Mouse (Mus musculus) spleen, adult 12 weeks (tissue): Measurements from ENCODE around the gene Mrpl14.

ENCODE experiments used
- DNase-seq: peaks from one replicate; pipeline ENCODE4 v3.0.0; 2022; ENCODE audit warnings: low spot score

The Mrpl14 gene

GRCm38 (mm10) chr17:45726249-45726648 is 40.1 kb downstream of the Mrpl14 start:
- no peak for DNase-seq

GRCm38 (mm10) chr17:45727481-45727880 is 41.4 kb downstream of the Mrpl14 start:
- DNase-seq: no peak

DNA sequence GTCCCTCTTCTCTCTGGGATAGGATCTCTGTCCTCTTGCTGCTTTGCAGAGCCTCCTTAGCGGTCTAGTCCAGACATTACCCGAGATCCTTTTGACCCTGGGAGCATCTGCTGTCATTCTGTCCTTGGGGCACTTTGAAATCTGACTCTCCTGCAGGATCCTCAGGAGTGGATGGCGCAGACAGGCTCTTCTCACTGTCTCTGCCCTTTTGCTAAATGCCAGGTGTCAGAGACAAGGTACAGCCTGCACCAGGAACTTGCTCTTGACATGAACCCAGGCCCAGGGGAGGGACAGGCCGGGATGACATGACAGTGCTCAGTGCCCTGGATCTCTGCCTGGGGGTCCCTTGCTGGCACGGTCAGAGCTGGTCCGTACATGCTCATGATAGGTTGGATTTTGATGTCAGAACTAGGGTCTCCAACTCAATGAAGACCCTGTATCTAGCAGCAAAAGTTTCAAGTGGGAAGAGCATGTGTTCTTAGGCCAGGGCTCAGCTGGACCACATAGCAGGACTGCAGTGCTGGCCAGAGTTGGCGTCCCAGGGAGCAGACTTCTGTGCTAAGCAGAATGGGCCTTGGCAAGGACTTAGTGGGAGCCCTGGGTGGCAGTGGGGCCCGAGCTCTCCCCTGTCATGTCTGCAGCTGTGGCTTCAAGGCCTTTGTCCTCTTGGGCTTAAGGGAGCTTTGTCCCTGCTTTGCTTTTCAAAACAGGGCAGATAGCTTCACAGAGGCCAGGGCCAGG is 42.0 kb downstream of the Mrpl14 start:
- DNase-seq: no peak

DNA sequence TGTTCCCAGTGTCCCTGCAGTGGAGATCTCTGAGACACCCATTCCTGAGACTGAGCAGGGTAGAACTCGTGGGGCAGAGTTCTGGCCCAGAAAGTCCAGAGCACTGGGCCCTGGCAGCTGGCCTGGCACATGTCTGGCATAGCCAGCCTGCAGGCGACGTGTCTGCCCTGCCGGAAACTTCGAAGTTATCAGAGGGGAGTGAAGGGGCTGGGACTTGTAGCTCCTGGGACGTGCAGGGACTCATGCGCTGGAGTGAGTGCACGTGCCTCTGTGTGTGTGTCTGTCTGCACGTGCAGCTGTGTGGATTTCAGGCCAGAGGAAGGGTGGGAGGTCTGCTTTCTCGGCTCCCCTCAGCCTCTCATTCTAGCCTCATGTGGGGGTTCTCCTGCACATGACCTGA is 43.3 kb downstream of the Mrpl14 start:
- DNase-seq: no peak

DNA sequence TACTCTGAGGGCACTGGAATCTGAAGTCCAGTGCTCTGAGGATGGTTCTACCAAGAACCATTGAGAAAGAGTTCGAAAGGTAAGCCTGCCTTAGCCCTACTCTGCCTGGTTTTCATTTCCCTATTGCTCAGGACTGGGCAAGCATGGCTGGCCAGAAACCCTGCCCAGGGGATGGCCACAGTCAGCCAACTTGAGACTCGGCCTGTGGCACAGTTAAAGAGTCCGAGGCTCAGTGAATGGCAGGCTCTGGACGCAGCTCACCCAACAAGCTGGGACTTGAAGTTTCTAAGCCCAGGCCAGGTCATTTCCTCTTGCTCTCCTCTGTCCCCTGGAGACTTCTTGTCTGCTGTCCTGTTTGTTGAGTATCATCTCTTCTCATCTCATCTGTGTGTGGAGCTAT is 44.6 kb downstream of the Mrpl14 start:
- DNase-seq: no peak

- peak; percentile 61 for DNase-seq
Measured at GRCm38 (mm10) chr17:45731172-45731864, 45.2 kb downstream of the Mrpl14 start.

- no peak for DNase-seq
Measured at GRCm38 (mm10) chr17:45733038-45733734, 47.1 kb downstream of the Mrpl14 start.

DNA sequence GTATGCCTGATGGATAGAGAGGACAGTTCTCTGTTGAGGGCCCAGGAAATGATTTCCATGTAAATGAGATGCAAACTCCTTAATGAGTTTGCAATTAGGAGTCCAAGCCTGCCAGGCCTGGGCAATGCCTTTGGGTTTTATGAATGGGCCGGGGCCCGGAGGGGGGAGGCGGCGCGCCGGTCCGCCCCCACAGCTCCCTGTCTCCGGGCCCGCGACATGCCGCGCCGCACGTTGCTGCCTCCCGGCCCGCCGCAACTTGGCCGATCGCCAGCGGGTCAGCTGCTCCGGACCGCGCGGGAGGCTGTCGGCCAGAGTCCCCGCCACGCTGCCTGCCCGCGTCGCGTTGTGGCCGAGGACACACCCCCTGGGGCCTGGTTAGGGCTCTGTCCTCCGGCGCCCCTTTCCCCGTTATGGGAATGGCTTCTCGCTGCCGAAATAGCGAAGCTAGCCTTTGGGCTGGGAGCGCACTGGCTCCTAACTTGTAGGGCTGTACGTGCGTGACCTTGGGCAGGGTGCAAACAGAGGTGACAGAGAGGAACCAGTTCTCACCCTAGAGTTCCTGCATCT is 47.7 kb downstream of the Mrpl14 start, which contains the start of gene 1600014C23Rik:
Gene 1600014C23Rik (minus strand): TSS at position 110 of the 567 bp plus-strand sequence.
- DNase-seq: no peak

DNA sequence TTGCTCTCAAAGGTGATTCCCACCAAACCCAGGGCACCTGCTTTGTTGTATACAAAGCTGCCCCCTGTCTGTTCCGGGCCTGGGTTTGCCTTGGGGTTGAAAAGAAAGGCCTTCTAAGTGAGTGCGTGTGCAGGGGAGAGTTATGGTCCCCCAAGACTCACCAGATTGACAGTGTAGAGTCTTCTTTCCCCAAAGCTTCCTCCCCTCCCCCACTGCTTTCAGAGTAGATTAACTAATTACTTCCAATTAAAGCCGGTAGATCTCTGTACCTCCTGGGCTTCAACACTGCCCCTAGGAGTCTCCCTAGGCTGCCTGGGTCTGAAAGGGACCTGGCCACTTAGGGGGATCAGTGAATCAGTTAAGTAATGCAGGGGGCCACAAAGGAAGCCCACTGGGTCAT is 48.2 kb downstream of the Mrpl14 start:
- DNase-seq: no peak

- no peak for DNase-seq
Measured at GRCm38 (mm10) chr17:45734881-45735280, 48.8 kb downstream of the Mrpl14 start.

DNA sequence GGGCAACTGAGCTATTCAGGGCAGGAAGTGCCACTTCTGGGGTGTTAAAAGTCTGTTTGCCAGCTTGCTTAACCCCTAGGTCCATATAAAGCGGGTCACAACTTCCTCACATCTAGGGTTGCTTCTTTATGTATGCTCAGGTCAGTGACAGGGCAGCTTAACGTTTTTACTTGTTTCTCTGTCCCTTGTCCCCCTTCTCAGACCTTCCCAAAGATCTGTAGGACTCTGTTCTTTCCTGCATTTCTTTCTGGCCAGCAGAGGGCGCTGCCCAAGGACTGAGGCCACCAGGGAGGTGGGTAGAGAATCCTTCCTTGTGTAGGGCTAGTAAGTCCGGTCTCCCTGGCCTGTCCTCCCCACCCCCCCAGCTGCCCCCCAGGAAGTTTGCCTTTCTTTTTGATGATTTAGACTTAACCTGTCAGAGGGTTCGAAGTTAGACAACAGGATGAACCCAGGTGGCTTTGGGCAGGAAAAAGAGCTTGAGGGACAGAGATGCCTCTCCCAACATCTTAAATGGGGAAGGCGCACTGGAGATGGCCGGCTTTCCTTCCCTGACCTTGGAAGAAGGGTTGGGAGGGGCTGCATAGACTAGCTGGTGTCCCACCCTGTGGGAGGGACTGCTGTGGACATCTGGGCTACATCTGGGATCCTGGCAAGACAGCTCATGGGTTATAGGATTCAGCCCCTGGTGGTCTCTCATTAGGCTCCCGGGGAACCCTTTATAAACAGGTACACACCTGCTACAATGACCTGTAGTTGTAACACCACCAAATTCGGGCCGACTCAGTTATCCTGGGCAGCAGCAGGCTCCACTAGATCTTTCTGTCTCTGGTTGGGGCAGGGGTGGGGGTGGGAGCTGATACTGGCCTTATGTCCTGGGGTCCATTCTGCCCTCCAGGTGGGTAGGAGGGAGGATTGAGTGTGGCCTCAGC is 49.5 kb downstream of the Mrpl14 start:
- DNase-seq: peak; percentile 39

DNA sequence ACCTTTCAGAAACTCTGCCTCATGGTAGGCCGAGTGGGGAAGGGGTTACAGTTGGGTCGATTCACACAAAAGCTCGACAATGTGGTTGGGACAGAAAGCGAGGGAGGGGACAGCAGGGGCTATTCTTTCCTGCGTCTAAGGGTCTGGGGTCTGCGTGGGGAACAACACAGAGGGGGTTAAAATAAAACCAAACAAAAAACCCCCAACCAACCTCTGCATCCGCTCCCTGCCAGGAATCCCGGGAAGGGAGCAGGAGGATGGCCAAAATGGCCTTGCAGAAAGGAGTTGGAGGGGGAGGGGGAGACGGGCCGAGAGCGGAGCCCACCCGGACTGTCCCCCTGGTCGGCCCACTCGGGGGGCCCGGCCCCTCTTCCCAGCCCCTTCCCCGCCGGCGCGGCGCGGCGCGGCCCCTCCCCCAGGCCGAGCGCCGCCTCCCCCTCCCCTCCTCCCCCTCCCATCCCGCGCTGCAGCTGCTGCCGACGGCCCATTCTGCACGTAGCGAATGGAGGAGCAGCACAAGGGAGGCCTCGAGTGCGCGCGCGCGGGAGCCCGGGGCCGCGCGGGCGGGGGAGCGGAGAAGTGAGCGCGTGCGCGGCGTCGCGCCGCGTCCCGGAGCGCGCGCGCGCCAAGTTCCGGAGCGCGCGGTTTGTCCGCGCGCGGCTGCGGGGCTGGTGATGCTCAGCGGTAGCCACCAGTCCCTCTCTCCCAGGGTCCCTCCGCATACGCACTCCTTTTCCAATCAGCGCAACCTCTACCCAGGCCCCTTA is 50.4 kb downstream of the Mrpl14 start:
- no peak for DNase-seq

DNA sequence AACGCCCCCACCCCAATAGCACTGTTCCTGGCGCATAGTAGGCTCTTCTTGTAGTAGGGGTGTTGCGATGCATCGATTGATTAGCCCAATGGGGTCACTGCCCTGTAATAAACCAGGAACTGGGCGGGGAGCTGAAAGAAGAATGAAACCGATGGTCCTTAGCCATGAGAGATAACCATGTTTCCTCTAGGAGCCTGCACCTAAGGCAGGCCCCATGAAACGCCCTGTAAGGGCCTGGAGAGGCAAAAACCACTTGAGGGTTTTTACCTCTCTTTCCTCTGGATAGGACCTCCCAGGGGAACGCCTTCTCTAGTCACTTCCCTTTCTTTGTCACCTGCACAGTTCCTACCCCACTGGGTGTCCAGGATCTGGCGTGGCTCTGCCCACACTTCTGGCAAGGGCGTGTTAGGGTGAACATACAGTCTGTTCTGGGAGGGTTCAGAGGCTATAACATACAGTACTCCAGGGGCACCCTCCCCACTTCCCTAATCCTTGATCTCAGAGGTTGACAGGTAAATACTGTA is 51.0 kb downstream of the Mrpl14 start:
- DNase-seq: no peak

GRCm38 (mm10) chr17:45742371-45743147 is 56.4 kb downstream of the Mrpl14 start:
- DNase-seq: no peak

DNA sequence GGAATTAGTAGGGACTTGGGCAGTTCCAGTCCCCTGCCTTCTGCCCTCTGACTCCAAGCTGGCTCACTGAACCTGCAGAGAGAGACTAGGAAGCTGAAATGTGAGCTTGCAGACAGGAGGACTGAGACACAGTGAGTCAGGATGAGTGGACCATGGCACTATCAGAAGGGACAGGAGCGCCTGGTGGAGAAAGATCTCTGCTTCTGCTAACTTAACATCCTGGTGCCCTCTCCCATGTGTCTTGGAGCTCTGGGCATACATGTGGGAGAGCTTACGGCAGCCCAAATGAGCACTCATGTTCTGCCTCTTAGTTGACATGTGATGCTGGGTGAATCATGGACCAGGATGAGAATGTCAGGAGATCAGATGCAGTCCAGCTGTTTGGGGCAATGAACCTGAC is 59.5 kb downstream of the Mrpl14 start:
- DNase-seq: no peak

DNA sequence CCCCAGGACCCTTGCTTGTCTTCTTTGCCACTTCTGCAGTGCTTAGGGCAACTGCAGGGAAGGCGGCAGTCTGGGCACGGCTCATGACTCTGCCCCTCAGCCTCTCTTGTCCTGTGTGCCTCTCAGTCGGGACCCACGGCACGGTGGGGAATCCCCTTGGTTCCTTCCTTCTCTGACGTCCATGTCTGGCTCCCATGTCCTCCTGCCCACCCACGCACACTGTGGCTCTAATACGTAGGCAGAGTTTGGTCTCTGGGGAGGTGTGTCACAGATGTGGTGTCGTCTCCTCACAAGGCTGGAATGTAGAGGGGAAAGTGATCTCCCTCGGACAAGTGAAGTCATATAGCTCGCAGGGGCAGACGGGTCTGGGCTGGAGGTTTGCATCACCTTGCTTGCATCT is 60.6 kb downstream of the Mrpl14 start:
- DNase-seq: no peak

GRCm38 (mm10) chr17:45747293-45747692 is 61.2 kb downstream of the Mrpl14 start:
- no peak for DNase-seq
